Mouse (Mus musculus): ENCODE data around the gene Syngr2.
A peak's percentile ranks its signal among the peaks of the same experiment; 100 is the strongest.

Gene Syngr2

DNA sequence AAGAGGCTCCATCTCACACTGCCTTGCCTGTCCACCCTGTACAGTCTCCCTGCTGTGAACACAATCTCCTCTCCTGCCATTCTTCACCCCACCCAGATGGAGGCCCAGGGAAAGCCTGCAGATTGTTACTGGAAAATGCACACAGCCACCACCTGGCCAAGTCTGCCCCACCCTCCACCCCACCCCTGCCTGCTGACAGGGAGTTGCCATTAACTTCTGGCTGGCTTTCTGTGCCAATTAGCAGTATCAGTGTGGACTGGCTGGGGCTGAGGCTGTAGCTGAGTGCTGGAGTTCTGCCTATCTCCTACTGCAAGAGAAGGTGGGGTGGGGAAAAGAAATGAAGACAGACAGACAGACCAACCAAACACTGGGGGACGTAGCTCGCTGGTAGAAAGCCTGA, 29.1 kb downstream of the Syngr2 start:
- DNase-seq, result no peak

GRCm38 (mm10) chr11:117839021-117839420, 29.6 kb downstream of the Syngr2 start:
- DNase-seq, result no peak

- DNase-seq, result no peak
These were observed 31.4 kb downstream of the Syngr2 start for GRCm38 (mm10) chr11:117840910-117841309.

GRCm38 (mm10) chr11:117843434-117843833, 34.0 kb downstream of the Syngr2 start:
- DNase-seq, result no peak

DNA sequence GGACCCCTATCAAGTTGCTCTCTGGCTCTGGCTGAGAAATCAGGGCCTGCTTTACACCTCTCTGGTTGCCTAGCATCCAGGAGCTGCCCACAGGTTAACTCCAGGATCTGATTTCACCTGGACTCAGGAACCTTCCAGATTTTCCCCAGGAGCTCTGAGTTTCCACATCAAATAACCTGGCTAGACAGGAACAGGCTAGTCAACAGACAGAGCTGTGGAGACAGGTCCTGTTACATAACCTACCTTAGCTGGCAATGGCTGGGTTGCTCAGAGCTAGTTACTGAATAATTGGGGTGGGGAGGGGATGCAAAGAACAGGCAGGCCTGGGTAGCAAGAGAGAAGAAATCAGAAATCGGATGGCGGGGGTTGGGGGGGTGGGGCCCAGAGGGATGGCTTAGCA, 35.5 kb downstream of the Syngr2 start:
- DNase-seq, result peak in 1 of 2 experiments; percentile 42

DNA sequence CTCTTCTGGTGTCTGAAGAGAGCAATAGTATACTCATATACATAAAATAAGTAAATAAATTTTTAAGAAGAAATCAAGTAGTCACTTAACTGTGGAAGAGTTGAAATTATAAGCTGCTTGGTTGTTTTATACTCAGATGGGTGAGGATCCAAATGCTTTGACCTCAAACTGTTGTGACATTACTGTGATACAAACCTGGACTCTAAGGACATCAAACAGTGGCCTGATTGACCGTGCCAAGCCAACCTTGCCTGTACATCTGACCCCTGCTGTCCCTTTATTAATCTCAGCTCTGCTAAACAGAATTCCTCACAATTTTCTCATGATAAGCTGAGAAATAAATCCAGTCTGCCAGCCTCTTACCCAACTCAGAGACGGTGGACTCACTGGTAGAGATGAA, 36.2 kb downstream of the Syngr2 start:
- DNase-seq, result no peak

DNA sequence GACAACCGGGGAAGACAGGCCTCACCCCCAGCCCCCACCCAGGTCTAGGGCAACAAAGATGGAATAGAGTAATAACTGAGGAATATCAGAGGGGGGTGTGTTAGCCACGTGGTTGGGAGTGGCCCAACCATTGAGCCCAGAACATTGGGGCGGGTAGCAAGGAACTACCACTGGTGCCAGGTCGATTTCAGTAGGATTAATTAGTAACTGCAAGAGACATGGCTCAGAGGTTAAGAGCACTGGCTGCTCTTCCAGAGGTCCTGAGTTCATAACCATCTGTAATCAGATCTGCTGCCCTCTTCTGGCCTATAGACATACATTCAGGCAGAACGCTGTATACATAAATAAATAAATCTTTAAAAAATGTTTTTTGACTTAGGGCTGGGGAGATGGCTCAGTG, 37.2 kb downstream of the Syngr2 start:
- no peak for DNase-seq

DNA sequence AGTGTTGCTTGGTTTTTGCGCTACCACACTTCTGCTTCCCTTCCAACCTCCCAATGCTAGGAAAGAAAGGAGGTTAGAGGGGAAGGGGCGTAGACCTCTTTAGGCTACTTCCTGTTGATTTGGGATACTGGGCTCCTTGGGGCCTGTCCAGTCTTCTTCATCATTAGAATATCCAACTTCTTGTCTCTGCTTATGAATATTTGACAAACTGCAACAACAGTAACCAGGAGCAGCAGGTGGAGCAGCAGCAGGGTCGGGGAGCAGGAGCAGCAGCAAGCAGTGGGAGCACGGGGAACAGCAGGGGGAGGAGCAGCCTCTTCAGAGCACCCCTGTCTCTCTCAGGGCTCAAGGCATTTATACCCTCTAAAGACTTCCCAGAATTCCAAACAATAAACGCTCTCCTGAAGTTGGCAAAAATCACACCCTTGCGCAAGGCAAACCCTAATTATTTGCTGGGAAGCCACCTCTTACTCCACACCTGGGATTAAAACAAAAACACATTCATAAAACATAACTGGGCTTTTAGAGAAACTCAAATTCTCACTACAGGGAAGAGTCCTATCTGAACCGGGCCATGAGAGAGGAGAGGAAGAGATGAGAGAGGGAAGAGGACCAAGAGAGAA, 38.2 kb downstream of the Syngr2 start:
- no peak for DNase-seq

DNA sequence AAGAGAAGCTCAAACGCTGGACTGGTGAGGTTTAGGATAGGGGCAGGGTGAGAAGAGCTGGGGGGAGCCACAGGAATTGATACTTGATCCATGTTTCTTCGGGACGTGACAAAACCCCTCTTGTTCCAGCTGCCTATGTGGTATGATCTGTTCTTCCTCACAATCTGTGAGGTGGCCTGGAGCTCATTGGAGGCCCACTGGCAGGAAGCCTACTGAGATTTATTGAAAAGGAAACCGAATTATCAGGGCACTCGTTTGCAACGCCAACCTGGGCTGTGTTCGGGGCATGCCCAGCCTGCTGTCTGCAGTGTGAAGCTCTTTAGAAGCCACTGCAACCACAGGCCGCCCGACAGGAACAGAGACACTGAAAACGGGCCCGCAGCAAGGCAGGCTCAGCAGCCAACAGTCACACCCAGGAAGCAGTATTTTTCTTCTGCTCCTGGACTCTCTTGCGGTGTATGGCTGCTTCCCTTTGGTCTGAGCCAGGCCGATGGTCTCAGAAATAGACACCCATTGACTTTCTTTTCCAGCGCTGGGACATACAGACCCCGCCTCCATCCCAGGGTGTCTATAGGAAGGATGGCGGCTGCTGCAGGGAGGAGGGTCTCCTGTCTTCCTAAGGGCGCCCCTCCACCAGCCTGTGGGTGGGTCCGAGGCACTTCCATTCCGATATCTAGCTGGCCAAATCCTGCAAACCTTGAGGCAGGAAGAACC, 39.0 kb downstream of the Syngr2 start:
- DNase-seq, result peak; percentile 44 to 45

DNA sequence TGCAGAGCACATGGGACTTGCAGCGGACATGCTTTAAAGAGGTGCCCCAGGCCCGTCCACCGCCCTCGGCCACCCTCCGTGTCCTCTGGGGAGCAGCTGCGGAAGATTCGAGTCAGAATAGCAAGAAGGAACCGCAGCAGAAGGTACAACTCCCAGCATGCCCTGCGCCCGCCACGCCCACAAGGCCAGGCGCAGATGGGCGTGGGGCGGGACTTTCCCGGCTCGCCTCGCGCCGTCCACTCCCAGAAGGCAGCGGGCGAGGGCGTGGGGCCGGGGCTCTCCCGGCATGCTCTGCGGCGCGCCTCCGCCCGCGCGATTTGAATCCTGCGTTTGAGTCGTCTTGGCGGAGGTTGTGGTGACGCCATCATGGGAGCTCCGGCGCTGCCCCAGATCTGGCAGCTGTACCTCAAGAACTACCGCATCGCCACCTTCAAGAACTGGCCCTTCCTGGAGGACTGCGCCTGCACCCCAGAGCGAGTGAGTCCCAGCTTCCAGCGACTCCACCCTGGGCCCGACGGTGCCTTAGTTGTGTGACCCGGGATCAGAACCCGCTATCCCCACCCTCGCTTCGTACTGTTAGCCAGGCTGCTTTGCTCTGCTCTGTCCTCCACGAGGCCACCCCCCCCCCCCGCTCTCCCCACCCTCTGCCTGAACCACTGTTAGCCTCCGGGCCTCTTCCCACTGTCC, 39.7 kb downstream of the Syngr2 start, which contains the start of gene Birc5:
TSS of gene Birc5 (plus strand) at position 267 of the 687 bp plus-strand sequence.
- DNase-seq, result peak; percentile 95 to 96

DNA sequence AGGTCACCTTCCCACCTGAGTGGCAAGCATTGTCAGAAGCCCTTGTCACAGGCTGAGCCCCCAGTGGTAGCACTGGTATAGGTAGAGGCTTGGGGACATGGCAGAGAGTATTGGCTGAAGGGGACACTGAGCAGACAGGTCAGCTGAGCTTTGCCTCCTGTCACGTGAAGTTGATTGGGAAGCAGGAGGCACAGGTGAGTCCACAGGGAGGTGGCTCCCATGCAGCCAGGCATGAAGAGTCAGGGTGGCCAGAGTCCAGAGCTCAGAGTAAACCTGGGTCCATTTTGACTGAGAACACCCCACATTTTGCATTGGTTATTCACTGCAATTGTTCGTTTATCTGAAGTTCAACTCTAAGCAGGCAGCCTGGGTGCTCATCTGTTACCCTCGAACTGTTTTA, 43.4 kb downstream of the Syngr2 start:
- DNase-seq, result no peak

- DNase-seq, result no peak
These were observed 44.8 kb downstream of the Syngr2 start for GRCm38 (mm10) chr11:117854241-117854640.

DNA sequence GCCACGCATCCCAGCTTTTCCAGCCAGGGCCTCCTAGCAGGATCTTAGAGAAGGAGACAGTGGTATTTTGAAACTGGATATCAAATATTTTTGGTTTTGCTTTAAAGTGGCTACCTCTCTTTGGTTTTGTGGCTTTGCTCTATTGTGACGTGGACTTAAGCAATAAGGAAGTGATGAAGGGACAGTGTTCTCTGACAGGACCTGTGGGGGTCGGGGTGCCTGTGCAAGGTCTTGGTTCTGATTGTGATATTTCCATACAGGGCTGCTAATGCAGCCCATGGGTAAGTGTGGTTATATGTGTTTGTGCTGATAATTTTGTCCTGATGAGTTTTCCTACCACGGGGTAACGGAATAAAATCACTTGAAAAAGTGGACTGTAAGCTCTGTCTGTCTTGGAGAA, 45.9 kb downstream of the Syngr2 start:
- no peak for DNase-seq

GRCm38 (mm10) chr11:117855975-117856374, 46.5 kb downstream of the Syngr2 start:
- no peak for DNase-seq

DNA sequence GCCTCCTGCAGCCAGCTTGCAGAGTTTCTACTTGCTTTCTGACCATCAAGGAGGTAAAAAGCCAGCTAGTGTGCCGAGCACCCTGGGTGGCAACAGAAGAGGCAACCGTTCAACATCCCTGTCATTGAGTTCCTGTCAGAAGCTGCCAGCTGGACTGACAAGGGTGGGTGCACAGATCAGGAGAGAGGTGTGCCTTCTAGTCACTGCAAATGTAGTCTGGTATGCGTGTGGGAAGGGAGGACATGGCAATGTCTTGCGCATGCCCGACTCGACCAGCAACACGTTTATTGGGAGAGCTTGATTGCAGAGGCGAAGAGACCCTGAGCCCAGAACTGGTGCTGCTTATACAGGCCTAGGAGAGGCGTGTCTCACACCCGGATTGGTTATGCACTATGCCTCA, 48.0 kb downstream of the Syngr2 start:
- no peak for DNase-seq

- no peak for DNase-seq
These were observed 48.9 kb downstream of the Syngr2 start for GRCm38 (mm10) chr11:117858392-117858791.

- no peak for DNase-seq
These were observed 51.1 kb downstream of the Syngr2 start, which contains the start of gene Tmem235 for GRCm38 (mm10) chr11:117860601-117861000. Tmem235 (plus strand) TSS chr11:117860752.

DNA sequence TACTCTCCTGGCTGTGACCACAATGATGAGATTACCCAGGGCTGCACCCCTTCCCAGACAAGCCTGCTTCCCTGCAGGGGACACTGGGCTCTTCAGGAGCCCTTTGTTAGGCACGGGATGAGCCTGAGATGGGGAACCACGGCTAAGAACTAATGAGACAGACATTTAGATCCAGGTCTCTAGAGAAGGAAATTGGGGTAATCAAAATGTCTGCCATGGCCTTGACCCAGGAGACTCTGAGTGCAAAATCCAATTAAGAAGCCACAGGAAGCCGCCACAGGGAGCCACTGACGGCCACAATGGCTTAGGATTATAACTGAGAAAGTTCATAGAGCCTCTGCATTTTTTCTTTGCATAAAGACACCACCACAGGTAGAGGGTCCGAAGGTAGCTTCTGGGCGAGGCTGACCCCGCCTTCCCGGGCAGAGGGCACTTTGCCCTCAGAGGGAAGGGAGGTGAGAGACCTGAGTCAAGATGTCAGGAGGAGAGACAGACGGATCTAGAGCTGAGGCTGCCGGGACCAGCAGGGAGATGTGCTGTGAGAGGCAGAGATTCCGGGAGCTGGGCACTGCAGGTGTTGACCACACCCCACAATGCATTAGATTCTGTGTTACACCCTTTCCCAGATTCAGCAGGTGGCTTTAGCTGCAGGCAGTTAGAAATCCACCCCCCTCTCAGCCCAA, 53.8 kb downstream of the Syngr2 start:
- DNase-seq, result no peak
